Mouse (Mus musculus) erythroblast, embryonic 14.5 days (primary cell): ENCODE measurements around the gene Prpf3.

Experiments
- GATA1 ChIP-seq: IDR thresholded peaks from 2 replicates; pipeline ENCODE4 v1.6.1; 2012; ENCODE audit warnings: low read length, inconsistent platforms, mixed read lengths
- TAL1 ChIP-seq: IDR thresholded peaks from 3 replicates; pipeline ENCODE4 v1.6.1; 2012; ENCODE audit warnings: low read length, inconsistent platforms, mixed read lengths

GRCm38 (mm10) chr3:95903753-95904502 is 48.2 kb upstream of the Prpf3 start:
- TF ChIP-seq GATA1: no peak
- no peak for TF ChIP-seq TAL1
